Mouse (Mus musculus) spleen, adult 2 months (tissue): ENCODE measurements around the gene Cluh.

Experiments used
- CTCF ChIP-seq: fragments of 200-500 bp; IDR thresholded peaks from 2 replicates; pipeline ENCODE4 v1.5.1; 2011; ENCODE audit warnings: mild to moderate bottlenecking, inconsistent platforms; ENCODE audit not compliant: insufficient read depth, insufficient read length, insufficient replicate concordance; ENCODE audit errors: extremely low read depth
- POLR2A ChIP-seq: fragments of 200-500 bp; IDR thresholded peaks from 2 replicates; pipeline ENCODE4 v1.6.1; 2011; ENCODE audit warnings: low read depth, low read length, inconsistent platforms

- TF ChIP-seq POLR2A (no peak), CTCF (no peak)
Observed at GRCm38 (mm10) chr11:74715971-74716525, 66.8 kb downstream of the Cluh start.
